Mouse (Mus musculus) right cerebral cortex, postnatal 14 days (tissue): ENCODE results near the gene Sipa1l1.
A peak's percentile ranks its signal among the peaks of the same experiment; 100 is the strongest.

Source experiments
- DNase-seq: peaks from one replicate; pipeline ENCODE4 v3.0.0; 2022

The Sipa1l1 gene

GRCm38 (mm10) chr12:82251328-82251727 is 82.2 kb downstream of the Sipa1l1 start:
- no peak for DNase-seq

GRCm38 (mm10) chr12:82254076-82254475 is 85.0 kb downstream of the Sipa1l1 start:
- DNase-seq: peak; percentile 52

- DNase-seq: no peak
Observed at GRCm38 (mm10) chr12:82256012-82256411, 86.9 kb downstream of the Sipa1l1 start.

- DNase-seq: no peak
Observed at GRCm38 (mm10) chr12:82256921-82257500, 87.9 kb downstream of the Sipa1l1 start.

- DNase-seq: no peak
Observed at GRCm38 (mm10) chr12:82257994-82258785, 89.1 kb downstream of the Sipa1l1 start.

- DNase-seq: no peak
Observed at GRCm38 (mm10) chr12:82263443-82263842, 94.3 kb downstream of the Sipa1l1 start.

- no peak for DNase-seq
Observed at GRCm38 (mm10) chr12:82264083-82264851, 95.1 kb downstream of the Sipa1l1 start.

GRCm38 (mm10) chr12:82265335-82266274 is 96.5 kb downstream of the Sipa1l1 start:
- peak; percentile 36 for DNase-seq

- no peak for DNase-seq
Observed at GRCm38 (mm10) chr12:82271447-82271846, 102.3 kb downstream of the Sipa1l1 start.

GRCm38 (mm10) chr12:82273503-82273902 is 104.4 kb downstream of the Sipa1l1 start:
- no peak for DNase-seq

- no peak for DNase-seq
Observed at GRCm38 (mm10) chr12:82274576-82274975, 105.5 kb downstream of the Sipa1l1 start.

- no peak for DNase-seq
Observed at GRCm38 (mm10) chr12:82275767-82276166, 106.6 kb downstream of the Sipa1l1 start.

GRCm38 (mm10) chr12:82276591-82276990 is 107.5 kb downstream of the Sipa1l1 start:
- DNase-seq: no peak

GRCm38 (mm10) chr12:82284617-82285016 is 115.5 kb downstream of the Sipa1l1 start:
- no peak for DNase-seq

GRCm38 (mm10) chr12:82285018-82285417 is 115.9 kb downstream of the Sipa1l1 start:
- no peak for DNase-seq

- no peak for DNase-seq
Observed at GRCm38 (mm10) chr12:82286068-82286467, 116.9 kb downstream of the Sipa1l1 start.

- no peak for DNase-seq
Observed at GRCm38 (mm10) chr12:82286804-82287203, 117.7 kb downstream of the Sipa1l1 start.

GRCm38 (mm10) chr12:82293545-82294247 is 124.6 kb downstream of the Sipa1l1 start:
- DNase-seq: no peak

- no peak for DNase-seq
Observed at GRCm38 (mm10) chr12:82294906-82295887, 126.1 kb downstream of the Sipa1l1 start.

- no peak for DNase-seq
Observed at GRCm38 (mm10) chr12:82296276-82296675, 127.2 kb downstream of the Sipa1l1 start.

GRCm38 (mm10) chr12:82297196-82297595 is 128.1 kb downstream of the Sipa1l1 start:
- no peak for DNase-seq
